Mouse (Mus musculus) midbrain, embryonic 15.5 days (tissue): ENCODE results near the gene Msh3. TPM values are rescaled to one million over a fixed set of nuclear protein-coding genes. Genes with fewer than 3 reads are reported as not detected.
"Not testable (repeated sequence)": the region's sequence is repeated elsewhere in the genome, so short reads cannot be mapped to it uniquely, and the experiment has no call there.

Source experiments
- ATAC-seq: fragments of 200-750 bp; cut with Nextera tagmentation; replicated peaks from 2 replicates; pipeline ENCODE4 v1.8.0; 2017; ENCODE audit warnings: moderate TSS enrichment
- H3K27ac ChIP-seq: fragments of 300-500 bp; sonication (generic); 2 replicates; pipeline ENCODE4 v1.5.1; 2015; ENCODE audit warnings: mild to moderate bottlenecking, inconsistent platforms
- H3K27me3 ChIP-seq: fragments of 300-500 bp; sonication (generic); replicated peaks from 2 replicates; pipeline ENCODE4 v1.6.1; 2015; ENCODE audit warnings: inconsistent platforms
- H3K36me3 ChIP-seq: fragments of 300-500 bp; sonication (generic); replicated peaks from 2 replicates; pipeline ENCODE4 v1.6.1; 2015; ENCODE audit warnings: inconsistent platforms
- H3K4me1 ChIP-seq: fragments of 300-500 bp; sonication (generic); 2 replicates; pipeline ENCODE4 v1.6.1; 2015; ENCODE audit warnings: inconsistent platforms
- H3K4me2 ChIP-seq: fragments of 300-500 bp; sonication (generic); 2 replicates; pipeline ENCODE4 v1.6.1; 2015; ENCODE audit warnings: inconsistent platforms, mild to moderate bottlenecking, moderate library complexity
- H3K4me3 ChIP-seq: fragments of 300-500 bp; sonication (generic); 2 replicates; pipeline ENCODE4 v1.5.1; 2015; ENCODE audit warnings: mild to moderate bottlenecking, inconsistent platforms
- H3K9ac ChIP-seq: fragments of 300-500 bp; sonication (generic); 2 replicates; pipeline ENCODE4 v1.6.1; 2015; ENCODE audit warnings: mild to moderate bottlenecking, inconsistent platforms
- H3K9me3 ChIP-seq: fragments of 300-500 bp; sonication (generic); 2 replicates; pipeline ENCODE4 v1.6.1; 2016; ENCODE audit warnings: inconsistent platforms
- WGBS: fragments of 180-500 bp; shearing (Covaris S2); methylation state at CpG from one replicate; pipeline ENCODE4 v1.1.7; 2015; ENCODE audit warnings: mixed read lengths; 5-methylcytosine and 5-hydroxymethylcytosine counted together
- polyA plus RNA-seq: library from polyadenylated mRNA; unstranded; fragments of >200 nt; fragmentation: Nextera tagmentation; extraction: Ambion mirVana; gene quantifications from 2 replicates; pipeline ENCODE4 v1.2.1, GENCODE M21; 2015

Gene Msh3
- polyA plus RNA-seq, 1 experiment from 2014 or later: 24.5 TPM

DNA sequence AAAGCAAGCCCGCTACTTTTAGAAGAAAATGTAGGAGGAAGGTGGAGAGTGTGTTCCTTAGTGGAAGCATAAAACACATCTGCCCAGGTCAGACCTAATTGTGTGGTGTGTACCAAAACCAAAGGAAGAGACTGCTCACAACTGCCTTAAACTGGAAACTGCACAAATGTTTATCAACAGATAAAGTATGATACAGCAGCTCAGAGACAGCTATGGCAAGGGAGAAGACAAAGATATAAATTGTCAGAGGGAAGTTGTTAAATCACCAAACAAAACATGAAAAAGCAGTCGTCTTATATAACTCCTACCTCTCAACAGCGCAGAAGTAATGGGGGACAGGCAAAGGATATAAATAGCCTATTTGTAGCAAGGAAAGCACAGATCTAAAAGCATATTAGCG lies 117.8 kb downstream of the Msh3 start:
- H3K9me3 ChIP-seq: no peaks in the 10 kb centered on the region
- H3K4me1 ChIP-seq: no peaks in the 10 kb centered on the region
- no peak for ATAC-seq
- H3K9ac ChIP-seq: no peak overlapping the region
- no peaks in the 10 kb centered on the region for H3K36me3 ChIP-seq
- H3K27ac ChIP-seq: no peak overlapping the region
- H3K4me2 ChIP-seq: no peak overlapping the region
- 93% methylated on average over 4 of the region's 4 CpGs for WGBS
- no peaks in the 10 kb centered on the region for H3K27me3 ChIP-seq
- H3K4me3 ChIP-seq: no peak overlapping the region

DNA sequence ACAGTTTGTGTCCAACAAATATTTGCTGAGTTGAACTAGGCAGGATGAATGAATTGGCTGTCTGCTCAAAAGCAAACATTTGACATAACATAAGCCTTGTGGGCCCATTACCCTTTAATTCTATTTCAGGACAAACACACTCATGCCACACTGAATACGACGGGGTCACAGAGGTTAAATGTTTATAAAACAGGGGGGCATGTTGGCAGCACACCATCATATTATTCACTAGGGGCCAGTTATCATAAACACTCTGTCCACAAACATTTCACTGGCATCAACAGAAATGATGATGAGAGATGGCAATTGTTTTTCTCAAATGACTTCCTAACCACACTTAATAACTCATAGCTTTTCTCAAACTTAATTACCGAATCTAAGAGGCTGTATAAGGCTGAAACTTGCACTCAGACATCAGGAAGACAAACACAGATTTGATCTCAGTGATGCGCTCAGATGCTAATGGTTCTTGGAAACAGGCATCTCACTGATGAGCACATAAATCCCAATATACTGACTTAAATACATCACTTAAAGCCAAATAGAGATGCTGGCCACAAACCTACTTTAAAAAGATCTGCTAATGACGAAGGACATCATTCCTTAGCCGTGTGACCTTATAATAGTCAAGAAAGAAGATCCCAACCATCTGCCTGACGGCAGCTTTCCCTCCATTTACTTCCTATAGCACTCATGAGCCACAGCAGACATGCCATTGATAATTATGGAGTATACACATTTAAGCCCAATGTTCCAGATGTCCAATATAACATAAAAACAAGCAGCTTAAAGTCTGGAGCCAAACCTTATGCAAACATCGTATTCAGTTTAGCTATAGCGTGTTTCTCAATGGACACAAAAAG lies 122.5 kb downstream of the Msh3 start:
- Histone ChIP-seq H3K4me3 (no peak overlapping the region), H3K9ac (no peak overlapping the region), H3K27ac (no peak overlapping the region), H3K27me3 (no peaks in the 10 kb centered on the region), H3K36me3 (no peaks in the 10 kb centered on the region), H3K9me3 (no peaks in the 10 kb centered on the region), H3K4me2 (no peak overlapping the region), H3K4me1 (no peaks in the 10 kb centered on the region)
- WGBS: 89% methylated on average over 9 of the region's 9 CpGs
- ATAC-seq: no peak

DNA sequence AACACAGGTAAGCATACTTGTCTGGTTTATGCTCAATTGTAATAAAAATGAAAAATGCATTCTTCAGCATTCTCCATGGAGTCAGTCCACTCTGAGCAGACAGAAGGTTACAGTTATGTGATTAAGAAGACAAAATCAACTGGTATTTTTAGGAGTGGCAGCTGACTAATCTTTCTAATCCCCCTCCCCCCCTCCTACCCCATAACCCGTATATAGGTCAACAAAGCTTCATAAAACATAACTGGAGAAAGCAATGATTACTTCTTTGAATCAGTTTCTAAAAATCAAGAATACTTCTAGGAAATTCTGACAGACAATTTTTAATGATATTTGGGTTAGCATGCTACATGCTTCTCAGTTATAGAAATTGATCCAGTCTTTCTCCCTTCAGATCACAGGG lies 126.8 kb downstream of the Msh3 start:
- Histone ChIP-seq H3K36me3 (no peaks in the 10 kb centered on the region), H3K9ac (no peak overlapping the region), H3K27me3 (no peaks in the 10 kb centered on the region), H3K27ac (no peak overlapping the region), H3K9me3 (no peaks in the 10 kb centered on the region), H3K4me2 (no peak overlapping the region), H3K4me3 (no peak overlapping the region), H3K4me1 (no peaks in the 10 kb centered on the region)
- 63% methylated on average over 1 of the region's 1 CpGs for WGBS
- no peak for ATAC-seq

GRCm38 (mm10) chr13:92223567-92223966 lies 131.2 kb downstream of the Msh3 start:
- Histone ChIP-seq H3K27me3 (no peaks in the 10 kb centered on the region), H3K36me3 (no peaks in the 10 kb centered on the region; the same call in 1 of the 2 replicates), H3K9ac (no peak overlapping the region), H3K9me3 (no peaks in the 10 kb centered on the region), H3K4me1 (no peaks in the 10 kb centered on the region), H3K27ac (no peak overlapping the region), H3K4me2 (no peak overlapping the region), H3K4me3 (no peak overlapping the region)
- 94% methylated on average over 3 of the region's 3 CpGs for WGBS
- ATAC-seq: no peak

GRCm38 (mm10) chr13:92222763-92223162 lies 132.0 kb downstream of the Msh3 start:
- ATAC-seq: no peak
- H3K36me3 ChIP-seq: no peaks in the 10 kb centered on the region; the same call in 1 of the 2 replicates
- H3K4me1 ChIP-seq: no peaks in the 10 kb centered on the region
- H3K27ac ChIP-seq: no peak overlapping the region
- WGBS: 96% methylated on average over 5 of the region's 5 CpGs
- no peaks in the 10 kb centered on the region for H3K9me3 ChIP-seq
- H3K27me3 ChIP-seq: no peaks in the 10 kb centered on the region
- H3K4me3 ChIP-seq: no peak overlapping the region
- no peak overlapping the region for H3K9ac ChIP-seq
- H3K4me2 ChIP-seq: no peak overlapping the region

DNA sequence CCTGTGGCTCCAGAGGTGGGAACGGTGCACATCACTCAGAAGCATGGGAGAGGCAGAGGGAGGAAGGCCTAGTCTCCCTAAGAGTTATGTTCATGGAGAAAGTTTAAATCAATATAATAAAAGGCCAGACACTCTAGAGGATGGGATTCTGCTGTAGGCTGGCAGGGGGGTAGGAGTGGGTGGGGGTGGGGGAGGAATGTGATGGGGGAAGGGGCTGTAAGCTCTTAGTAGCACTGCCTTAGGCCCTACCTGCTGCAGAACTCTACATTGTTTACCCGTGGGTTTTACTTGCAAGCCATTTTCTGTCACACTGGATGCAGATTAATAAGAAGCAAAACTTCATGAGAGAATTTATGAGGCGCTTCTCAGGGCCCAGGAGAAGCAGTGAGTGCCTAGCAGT lies 135.0 kb downstream of the Msh3 start:
- Histone ChIP-seq H3K27ac (no peak overlapping the region), H3K9ac (no peak overlapping the region), H3K4me3 (no peak overlapping the region), H3K4me2 (no peak overlapping the region), H3K36me3 (no peaks in the 10 kb centered on the region; the same call in 1 of the 2 replicates), H3K27me3 (no peaks in the 10 kb centered on the region), H3K4me1 (no peaks in the 10 kb centered on the region), H3K9me3 (no peaks in the 10 kb centered on the region)
- ATAC-seq: no peak
- 93% methylated on average over 3 of the region's 3 CpGs for WGBS

DNA sequence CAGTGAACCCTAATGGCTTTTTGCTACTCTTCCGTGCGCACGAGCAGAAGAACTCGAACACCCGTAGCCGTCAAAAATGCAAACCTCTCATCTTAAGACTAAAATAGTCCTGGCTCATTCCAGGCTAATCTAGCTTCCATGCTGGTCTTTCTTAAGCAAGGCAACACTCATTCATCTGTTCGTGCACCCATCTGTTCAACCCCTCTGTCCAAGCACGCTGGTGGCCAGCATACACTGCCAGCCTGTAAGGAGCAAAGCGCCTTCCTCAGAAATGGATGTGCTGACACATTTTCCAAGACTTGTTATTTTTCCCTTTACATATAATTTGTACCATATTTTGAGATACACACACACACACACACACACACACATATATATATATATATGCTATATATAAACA lies 137.6 kb downstream of the Msh3 start:
- no peaks in the 10 kb centered on the region for H3K4me1 ChIP-seq
- no peak for ATAC-seq
- no peaks in the 10 kb centered on the region; the same call in 1 of the 2 replicates for H3K36me3 ChIP-seq
- H3K27ac ChIP-seq: no peak overlapping the region
- no peaks in the 10 kb centered on the region for H3K27me3 ChIP-seq
- no peak overlapping the region for H3K4me2 ChIP-seq
- H3K4me3 ChIP-seq: no peak overlapping the region
- H3K9ac ChIP-seq: no peak overlapping the region
- 95% methylated on average over 9 of the region's 9 CpGs for WGBS
- H3K9me3 ChIP-seq: no peaks in the 10 kb centered on the region

- WGBS: 83% methylated on average over 2 of the region's 2 CpGs
- no peak overlapping the region for H3K4me2 ChIP-seq
- no peak for ATAC-seq
- H3K27ac ChIP-seq: no peak overlapping the region
- no peaks in the 10 kb centered on the region for H3K9me3 ChIP-seq
- H3K4me1 ChIP-seq: no peaks in the 10 kb centered on the region
- H3K27me3 ChIP-seq: no peaks in the 10 kb centered on the region
- H3K36me3 ChIP-seq: no peaks in the 10 kb centered on the region
- no peak overlapping the region for H3K9ac ChIP-seq
- H3K4me3 ChIP-seq: no peak overlapping the region
Measured at GRCm38 (mm10) chr13:92196860-92197259, 157.9 kb downstream of the Msh3 start.

DNA sequence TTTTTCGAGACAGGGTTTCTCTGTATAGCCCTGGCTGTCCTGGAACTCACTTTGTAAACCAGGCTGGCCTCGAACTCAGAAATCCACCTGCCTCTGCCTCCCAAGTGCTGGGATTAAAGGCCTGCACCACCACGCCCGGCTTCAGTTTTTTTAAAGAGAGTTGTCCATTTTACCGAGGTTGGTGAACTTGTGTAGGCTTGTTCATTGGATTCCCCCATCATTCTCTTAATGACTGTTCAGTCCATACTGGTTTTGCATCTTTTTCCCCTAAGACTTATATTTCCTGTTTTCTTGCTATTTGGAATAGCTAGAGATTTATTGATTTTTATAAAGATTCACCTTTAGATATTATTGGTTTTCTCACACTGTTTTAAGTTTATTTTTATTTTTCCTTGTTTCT lies 161.0 kb downstream of the Msh3 start:
- H3K4me2 ChIP-seq, H3K27me3 ChIP-seq, H3K4me1 ChIP-seq, ATAC-seq, H3K4me3 ChIP-seq, H3K27ac ChIP-seq, H3K9me3 ChIP-seq, H3K36me3 ChIP-seq, H3K9ac ChIP-seq: not testable (repeated sequence)
- 92% methylated on average over 5 of the region's 5 CpGs for WGBS

DNA sequence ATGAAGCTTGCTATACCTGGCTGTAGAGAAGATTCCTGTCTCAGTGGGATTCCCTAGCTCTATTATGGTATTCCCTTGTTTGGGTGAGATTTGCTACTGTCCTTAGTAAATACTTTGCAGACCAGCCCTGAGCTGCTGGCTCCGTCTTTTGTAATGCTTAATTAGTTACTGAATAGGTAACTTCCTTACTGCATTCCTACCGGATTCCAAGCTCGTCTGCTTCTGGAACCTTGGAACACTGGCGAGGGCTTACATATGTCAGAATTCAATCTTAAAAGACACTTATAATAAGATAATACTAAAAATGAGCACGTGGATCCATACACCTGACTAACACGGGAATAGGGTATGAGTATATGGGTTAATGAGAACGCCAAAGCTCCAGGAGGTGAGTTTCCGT lies 182.1 kb downstream of the Msh3 start:
- H3K9ac ChIP-seq, H3K4me2 ChIP-seq, ATAC-seq, H3K36me3 ChIP-seq, H3K27ac ChIP-seq, H3K9me3 ChIP-seq, H3K4me3 ChIP-seq, H3K4me1 ChIP-seq, H3K27me3 ChIP-seq: not testable (repeated sequence)
- 82% methylated on average over 8 of the region's 8 CpGs for WGBS

Other genes with a start within 250 kb of the Msh3 start
- gene Rasgrf2, start 223.3 kb downstream of the Msh3 start, polyA plus RNA-seq: 8.4 and 8.8 TPM in 2 replicates
- gene Gm20379, start 49.0 kb downstream of the Msh3 start, polyA plus RNA-seq: 0.97 and 1.00 TPM in 2 replicates
- 3.8 and 4.6 TPM in 2 replicates for gene Dhfr, start 277 bp downstream of the Msh3 start, polyA plus RNA-seq
- gene Ankrd34b, start 70.9 kb upstream of the Msh3 start, polyA plus RNA-seq: 2.2 and 2.6 TPM in 2 replicates
- gene Fam151b, start 129.0 kb upstream of the Msh3 start, polyA plus RNA-seq: 0.14 and 0.33 TPM in 2 replicates
- 11.0 TPM in 2 replicates for gene Zfyve16, start 175.9 kb upstream of the Msh3 start, polyA plus RNA-seq
- gene Spz1, start 221.2 kb upstream of the Msh3 start, polyA plus RNA-seq: not detected in 2 replicates